Mouse (Mus musculus) adrenal gland, postnatal 10 days (tissue): Measurements from ENCODE around the gene Nsun3. TPM values are rescaled to one million over a fixed set of nuclear protein-coding genes. Genes with fewer than 3 reads are reported as not detected.

Source experiments
- DNase-seq: peaks from one replicate; pipeline ENCODE4 v3.0.0; 2021; ENCODE audit warnings: mixed read lengths
- long read RNA-seq, 2 experiments: library from polyadenylated mRNA; stranded (forward); transcript quantifications; one replicate each; pipeline ENCODE4 v2.0.0; 2021
- total RNA-seq, 2 experiments: library from RNA; stranded (reverse); gene quantifications; 2 replicates each; pipeline ENCODE4 v1.2.3; 2021

The Nsun3 gene
- total RNA-seq = 10 to 100 TPM; 17.1 to 20.1 TPM
- long read RNA-seq, experiment 1, partial matches to known transcripts = 1 of 12 reads
- long read RNA-seq, experiment 1, other reads (novel, unspliced or antisense) = 5 of 12 reads
- long read RNA-seq, experiment 2, partial matches to known transcripts = 1 of 8 reads
- long read RNA-seq, experiment 2, other reads (novel, unspliced or antisense) = 1 of 8 reads

DNA sequence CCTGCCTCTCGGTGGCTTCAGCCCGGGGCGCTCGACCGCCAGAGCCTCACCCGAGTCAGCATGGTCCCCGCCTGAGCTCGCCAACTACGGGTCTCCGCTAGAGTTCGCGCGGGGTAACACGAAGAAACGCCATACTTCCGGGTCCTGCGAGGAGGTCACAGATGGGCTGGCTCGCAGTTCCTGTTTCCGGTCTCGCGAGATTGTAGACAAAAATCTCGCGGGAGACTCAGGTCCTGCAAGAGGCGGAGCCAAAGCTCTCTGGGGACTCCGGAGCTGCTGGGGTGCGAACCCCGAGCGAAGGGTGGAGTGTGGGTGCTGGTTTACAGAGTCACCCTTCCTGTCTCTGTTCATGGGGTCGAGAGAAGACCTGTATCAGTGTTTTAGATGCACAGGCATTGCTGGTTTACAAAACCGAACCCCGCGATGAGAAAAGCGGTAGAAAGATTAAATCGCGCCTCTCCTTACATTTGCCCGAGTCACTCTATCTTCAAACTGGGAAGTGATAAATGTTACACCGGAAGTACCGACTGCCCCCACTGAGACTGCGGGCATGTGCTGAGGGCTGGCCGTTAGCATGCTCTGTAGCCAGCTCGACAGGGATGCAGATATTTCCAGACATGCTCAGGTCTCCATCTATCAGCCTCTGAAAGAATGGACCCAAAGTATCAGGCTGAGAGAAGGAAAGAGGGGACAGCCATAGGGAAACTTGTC is at the start of gene Nsun3:
Gene Nsun3, minus strand, starts transcription at position 198 of the 711 bp plus-strand sequence.
- DNase-seq = peak; percentile 91

GRCm38 (mm10) chr16:62834016-62834735 is 47.6 kb upstream of the Nsun3 start:
- DNase-seq = no peak

GRCm38 (mm10) chr16:62832481-62832880 is 45.9 kb upstream of the Nsun3 start:
- peak; percentile 59 for DNase-seq

DNA sequence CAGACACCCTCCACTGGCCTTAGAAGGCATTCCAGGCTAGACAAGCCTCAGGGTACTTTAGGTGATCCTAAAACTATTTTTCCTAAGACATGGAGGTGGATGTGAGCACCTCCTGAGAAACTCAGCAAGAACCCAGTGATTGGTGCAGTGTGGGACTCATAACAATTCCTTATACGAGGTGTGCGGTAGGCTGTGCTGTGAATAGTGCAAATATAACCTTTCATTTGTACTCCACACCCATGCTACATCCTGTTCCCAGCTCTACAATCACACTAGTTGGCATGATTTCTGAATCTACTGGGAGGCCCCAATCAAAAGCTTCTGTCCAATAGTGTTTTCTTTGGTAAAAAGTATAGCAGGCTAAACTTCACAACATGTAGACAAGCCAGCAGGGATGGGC is 45.4 kb upstream of the Nsun3 start:
- DNase-seq = no peak

GRCm38 (mm10) chr16:62826156-62827001 is 39.8 kb upstream of the Nsun3 start:
- DNase-seq = peak; percentile 12

- DNase-seq = no peak
Measured at GRCm38 (mm10) chr16:62822472-62822871, 35.9 kb upstream of the Nsun3 start.

DNA sequence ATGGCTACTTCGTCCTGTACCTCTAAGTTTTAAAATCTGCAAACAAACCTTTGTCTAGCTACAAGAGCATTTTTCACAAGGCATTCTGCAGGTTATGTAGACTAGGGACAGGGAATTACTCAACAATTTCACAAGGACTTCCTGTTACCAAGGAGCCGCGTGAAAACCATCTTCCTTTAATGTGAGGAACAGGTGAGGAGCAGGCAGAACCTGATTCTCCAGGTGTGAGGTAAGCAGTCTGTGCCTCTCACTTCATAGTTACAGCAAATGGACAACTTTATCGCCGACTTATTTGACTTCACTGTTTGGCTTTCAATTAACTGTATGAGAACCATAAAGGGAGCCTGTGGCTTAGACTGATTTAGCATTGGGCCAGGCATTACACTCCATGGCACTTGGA is 27.9 kb upstream of the Nsun3 start, which contains the start of gene Stx19:
Gene Stx19, plus strand, starts transcription at position 186 of the 400 bp plus-strand sequence.
- DNase-seq = no peak

DNA sequence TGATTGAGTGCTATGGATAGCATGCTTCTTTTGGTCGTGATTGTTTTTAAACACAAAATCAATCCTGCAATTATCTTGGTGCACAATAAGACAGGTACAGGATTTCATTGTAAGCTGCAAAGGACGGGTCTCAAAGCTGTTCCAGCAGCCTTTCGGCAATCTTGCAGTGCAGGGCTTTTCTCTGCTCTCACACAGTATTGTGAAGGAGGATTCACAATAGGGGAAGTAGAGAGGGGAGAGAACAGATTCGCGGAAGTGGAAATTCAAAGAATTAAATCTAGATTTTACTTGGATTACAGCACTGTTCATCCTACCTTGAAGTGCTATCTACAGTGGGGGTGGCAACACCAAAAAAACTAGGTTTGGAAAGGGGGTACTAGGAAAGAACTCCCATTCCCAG is 27.2 kb upstream of the Nsun3 start:
- no peak for DNase-seq

DNA sequence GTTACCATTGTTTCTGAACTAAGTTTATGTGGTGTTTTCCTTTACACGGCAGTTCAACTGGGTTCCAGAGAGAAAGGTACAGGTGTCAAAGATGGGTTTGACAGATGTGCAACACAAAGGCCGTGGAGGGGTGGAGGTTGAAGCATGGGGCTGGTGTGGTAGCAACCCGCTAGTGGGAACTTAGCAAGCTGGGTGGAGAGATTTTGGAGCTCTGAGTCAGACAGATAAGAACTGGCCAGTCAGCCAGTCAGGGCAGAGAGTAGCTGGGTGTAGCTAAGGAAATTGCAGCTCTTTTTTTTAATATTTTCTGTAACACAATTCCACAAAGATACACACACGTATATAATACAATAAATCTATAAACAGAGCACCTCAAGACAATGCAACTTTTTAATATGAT is 24.2 kb upstream of the Nsun3 start:
- no peak for DNase-seq

DNA sequence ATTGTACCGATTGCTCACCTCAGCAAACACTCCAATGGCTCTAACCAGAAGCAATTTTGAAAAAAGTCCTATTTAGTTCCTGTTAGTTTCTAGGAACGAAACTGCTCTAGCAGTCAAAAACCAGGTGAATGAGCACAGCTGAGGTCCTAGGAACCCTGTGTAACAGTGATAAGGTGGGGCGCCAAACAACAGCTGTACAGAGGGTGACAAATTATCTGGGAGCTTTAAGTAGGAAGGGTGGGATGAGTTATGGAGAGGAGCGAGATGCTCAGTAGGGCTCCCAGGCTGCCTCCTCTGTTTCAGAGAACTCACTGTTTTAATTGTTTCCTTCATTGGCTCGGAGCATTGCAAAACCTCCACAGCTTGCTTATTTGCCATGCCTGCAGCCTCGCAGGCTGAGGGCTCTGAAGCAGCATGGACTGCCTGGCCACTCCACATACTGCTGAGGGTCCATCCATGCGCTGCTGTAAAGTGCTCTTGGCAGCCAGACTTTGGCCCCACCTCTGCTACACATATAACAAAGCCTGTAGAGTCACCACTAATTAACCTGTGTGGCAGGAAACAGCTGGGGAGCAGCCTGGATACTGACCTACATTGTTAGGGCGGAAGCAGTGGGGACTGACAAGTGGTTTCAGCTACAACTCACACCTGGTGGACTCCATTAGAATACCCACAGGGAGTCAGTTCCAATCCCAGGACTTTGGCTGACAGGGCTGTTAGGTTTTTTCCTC is 20.8 kb upstream of the Nsun3 start:
- DNase-seq = no peak

- DNase-seq = no peak
Measured at GRCm38 (mm10) chr16:62804621-62805020, 18.0 kb upstream of the Nsun3 start.

GRCm38 (mm10) chr16:62799839-62800238 is 13.2 kb upstream of the Nsun3 start:
- no peak for DNase-seq

- no peak for DNase-seq
Measured at GRCm38 (mm10) chr16:62799426-62799825, 12.8 kb upstream of the Nsun3 start.

DNA sequence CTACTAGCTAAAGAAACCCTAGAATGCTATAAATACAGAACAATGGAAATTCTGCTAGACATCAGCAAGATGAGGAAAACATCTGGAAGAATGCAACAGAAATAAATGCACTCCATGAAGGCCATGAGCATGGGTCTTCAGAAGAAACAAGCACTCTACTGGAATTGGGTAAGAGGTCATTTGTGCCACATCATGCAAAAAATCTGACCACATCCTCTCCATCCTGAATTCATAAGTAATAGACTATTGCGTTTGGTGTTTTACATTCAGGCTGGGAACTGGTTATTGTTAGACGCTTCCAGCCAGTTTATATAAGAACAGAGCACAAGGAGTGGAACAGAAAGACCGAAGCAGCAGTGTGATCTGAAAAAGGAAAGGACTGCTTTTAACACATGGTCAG is 12.2 kb upstream of the Nsun3 start:
- DNase-seq = no peak

DNA sequence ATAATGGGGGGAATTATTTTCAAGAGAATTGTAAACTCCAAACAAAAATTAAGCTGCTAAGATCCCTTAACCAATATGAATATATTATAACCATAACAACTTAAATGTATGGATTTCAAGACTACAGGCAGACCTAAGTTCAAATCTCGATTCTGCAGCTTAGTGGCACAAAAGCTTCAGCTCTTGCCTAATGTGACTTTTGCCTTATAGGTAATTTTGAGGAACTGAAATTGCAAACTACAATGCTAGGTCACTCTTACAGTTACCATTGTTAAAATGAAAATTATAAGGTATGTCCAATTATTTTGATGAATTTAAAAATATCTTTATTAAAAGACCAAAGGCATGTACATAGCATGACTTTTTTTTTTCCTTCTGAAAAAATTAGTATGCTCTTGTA is 10.0 kb upstream of the Nsun3 start:
- DNase-seq = no peak

DNA sequence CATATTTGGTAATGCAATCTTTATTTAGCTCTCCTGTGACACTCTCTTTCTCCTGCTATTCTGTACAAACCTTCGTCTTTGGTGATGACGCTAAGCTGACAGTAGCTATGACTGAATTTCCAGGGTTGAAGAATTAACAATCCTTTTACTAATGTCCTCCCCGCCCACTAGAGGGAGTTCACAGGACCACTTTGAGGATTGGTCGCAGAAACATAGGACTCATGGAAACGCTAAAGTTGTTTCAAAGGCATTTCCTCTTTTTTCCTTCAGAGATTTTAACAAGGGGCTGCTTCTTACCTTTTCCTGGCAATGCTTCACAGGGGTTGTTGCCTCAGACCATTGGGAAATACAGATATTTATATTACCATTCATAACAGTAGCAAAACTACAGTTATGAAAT is 4.4 kb downstream of the Nsun3 start:
- no peak for DNase-seq

DNA sequence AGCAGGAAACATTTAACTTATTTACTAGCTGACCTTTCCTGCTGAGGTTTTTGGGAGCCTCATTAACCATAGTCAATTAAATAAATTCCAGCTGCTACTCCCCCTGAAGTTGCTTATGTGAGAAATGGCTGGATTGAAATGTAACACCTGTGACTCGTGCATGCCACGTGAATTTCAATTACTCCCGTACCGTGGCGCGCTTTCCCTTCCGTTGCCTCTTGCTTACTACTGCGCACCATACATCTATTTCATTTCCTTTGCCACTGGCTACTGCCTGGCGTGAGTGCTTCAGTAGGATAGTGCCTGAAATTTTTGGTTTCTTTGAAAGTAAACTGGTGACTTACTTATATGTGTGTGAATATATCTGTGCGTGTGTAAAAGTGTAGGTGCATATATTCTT is 8.3 kb downstream of the Nsun3 start:
- DNase-seq = no peak

DNA sequence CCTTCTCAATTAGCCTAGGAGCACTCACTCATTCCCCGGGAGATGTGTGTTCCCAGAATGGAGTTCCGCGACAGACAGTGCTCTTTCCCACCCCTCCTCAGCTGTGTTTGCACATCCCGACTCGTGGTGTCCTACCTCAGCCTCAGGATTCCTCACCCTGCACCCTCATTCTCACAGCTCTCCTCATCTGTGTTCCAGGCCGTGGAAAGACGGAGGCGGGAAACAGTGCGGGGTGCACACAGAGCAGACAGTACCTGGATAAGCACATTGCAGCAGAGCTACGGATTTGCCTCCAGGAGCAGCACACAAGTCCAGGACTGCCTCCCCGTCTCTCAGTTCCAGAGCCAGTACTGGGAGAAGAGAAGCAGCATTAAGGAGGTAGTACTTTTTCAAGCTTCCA is 10.6 kb downstream of the Nsun3 start:
- DNase-seq = no peak

DNA sequence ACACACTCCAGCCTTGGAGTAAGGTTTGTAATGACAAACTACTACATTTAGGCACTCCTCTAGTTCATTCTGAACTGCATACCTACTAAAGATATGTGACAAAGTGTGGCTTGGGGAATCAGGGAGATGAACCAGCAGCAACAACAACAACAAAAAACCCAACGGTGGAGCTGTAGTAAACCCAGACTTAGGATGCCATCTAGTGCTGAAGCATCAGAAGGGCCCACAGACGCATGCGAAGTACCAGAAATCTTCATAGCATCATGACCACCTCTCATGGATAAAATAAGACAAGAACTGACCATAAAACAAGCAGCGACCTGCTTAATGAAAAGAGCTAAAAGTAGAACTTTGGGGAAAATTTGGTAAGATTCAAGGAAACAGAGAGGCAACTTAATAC is 13.2 kb downstream of the Nsun3 start:
- DNase-seq = no peak

GRCm38 (mm10) chr16:62758340-62758739 is 28.3 kb downstream of the Nsun3 start:
- peak; percentile 23 for DNase-seq

GRCm38 (mm10) chr16:62755307-62755706 is 31.3 kb downstream of the Nsun3 start:
- no peak for DNase-seq

DNA sequence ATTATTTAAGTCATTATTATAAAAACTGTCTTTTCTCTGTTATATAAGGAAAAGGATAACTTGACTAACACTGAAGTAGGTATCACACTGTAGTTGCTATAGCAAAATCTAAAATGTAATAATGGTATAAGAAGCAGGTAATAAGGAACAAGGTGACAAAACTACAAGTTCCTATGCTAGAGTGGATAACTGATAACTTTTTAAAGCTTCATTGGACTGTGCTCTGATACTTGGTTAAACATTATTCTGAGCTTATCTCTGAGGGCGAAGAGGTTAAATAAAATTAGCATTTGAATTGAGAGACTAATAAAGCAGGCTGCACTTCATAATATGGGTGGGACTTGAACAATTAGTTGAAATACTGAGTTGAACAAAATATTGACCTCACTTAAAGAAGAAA is 33.0 kb downstream of the Nsun3 start:
- DNase-seq = no peak
